Mouse (Mus musculus) adrenal gland, adult 2 months (tissue): ENCODE measurements around the gene Vsig10. TPM values are rescaled to one million over a fixed set of nuclear protein-coding genes. Genes with fewer than 3 reads are reported as not detected.
"Not testable (repeated sequence)": the region's sequence is repeated elsewhere in the genome, so short reads cannot be mapped to it uniquely, and the experiment has no call there.

Experiments
- DNase-seq: peaks from one replicate; pipeline ENCODE4 v3.0.0; 2021
- polyA plus RNA-seq: library from polyadenylated mRNA; depleted of rRNA; stranded (reverse); fragments of >200 nt; gene quantifications from 2 replicates; pipeline ENCODE4 v1.2.3, GENCODE M21; 2012
- total RNA-seq, 2 experiments: library from RNA; stranded (reverse); gene quantifications; 2 replicates each; pipeline ENCODE4 v1.2.3; 2021

Vsig10 gene
- total and polyA plus RNA-seq, 3 experiments = 8.9 to 38.0 (median 28.6) TPM

DNA sequence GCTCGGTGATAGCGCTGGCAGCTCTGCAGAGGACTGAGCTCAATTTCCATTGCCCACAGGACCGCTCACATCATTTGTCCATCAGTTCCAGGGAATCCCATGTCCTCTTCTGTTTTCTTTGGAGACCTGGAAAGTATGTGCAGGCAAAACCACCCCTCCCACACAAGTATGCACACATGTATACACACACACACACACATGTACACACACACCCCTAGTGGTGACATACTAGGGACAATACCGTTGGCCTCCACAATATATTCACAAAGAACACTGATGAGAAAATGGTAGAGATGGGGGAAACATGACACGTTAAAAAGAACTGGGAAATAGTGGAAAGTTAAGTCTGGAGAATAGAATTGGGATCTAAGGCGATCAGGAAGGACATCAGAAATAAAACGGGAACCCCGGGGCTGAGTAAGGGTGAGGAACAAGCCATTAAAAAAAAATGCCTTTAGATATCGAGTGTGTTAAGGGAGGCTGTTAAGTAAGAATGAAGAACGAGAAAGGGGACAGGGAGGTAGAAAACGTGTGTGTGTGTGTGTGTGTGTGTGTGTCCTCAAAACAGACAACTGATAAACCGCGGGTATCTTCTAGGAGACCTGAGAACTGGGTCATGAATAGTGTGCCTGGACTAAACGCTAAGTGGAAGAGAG, 36.9 kb downstream of the Vsig10 start:
- DNase-seq = no peak

DNA sequence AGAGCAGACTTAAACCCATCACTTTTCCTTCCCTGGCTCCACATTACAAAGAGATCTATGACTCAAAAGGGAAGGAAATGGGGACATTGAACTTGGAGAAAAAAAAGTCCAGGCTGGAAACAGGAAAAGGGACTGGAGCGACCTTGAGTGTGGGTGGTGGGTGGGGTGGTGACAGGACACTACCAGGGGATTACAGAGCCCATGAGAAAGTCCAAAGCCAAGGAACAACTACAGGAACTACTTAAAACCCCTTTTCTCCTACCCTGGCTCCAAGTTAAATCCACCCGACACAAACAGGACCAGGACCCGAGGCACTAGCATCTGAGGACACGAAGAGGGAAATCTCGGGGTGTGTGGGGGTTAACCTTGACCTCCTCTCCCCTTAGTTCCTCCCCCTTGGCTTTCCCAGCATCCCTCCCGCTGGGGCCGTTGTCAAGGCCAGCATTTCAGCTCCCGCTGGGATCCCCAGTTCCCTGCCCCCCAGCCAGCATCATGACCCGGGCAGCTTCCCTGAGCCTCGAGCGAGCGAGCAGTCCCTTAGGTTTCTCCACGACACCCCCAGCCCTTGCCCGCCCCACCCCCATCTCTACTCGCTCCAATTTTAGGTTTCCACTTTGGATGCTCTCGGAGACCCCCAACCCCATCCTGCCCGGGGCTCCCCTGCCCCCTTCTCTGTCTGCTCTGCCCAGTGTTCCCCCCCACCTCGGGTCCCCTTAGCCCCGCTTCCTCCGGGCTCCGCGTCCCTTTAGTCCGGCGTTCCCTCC, 37.7 kb downstream of the Vsig10 start:
- peak; percentile 87 for DNase-seq

DNA sequence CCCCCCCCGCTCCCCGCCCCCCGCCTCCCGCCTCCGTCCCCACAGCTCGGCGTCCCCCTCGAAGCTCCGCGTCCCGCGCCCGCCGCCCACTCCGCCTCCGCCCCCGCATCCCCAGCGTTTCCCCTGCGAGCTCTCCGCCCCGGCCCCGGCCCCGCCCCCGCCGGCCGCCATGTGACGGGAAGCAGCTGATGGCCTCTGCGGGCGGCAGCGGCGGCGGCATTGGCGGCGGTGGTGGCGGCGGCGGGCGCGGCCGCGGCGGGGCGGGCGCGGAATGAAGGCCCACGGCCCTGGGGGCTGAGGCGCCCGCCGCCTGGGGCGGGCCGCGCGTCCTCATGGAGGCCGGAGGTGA, 38.2 kb downstream of the Vsig10 start, which contains the start of gene Wsb2:
TSS of gene Wsb2 (plus strand) at position 176 of the 349 bp plus-strand sequence.
- peak; percentile 94 for DNase-seq

DNA sequence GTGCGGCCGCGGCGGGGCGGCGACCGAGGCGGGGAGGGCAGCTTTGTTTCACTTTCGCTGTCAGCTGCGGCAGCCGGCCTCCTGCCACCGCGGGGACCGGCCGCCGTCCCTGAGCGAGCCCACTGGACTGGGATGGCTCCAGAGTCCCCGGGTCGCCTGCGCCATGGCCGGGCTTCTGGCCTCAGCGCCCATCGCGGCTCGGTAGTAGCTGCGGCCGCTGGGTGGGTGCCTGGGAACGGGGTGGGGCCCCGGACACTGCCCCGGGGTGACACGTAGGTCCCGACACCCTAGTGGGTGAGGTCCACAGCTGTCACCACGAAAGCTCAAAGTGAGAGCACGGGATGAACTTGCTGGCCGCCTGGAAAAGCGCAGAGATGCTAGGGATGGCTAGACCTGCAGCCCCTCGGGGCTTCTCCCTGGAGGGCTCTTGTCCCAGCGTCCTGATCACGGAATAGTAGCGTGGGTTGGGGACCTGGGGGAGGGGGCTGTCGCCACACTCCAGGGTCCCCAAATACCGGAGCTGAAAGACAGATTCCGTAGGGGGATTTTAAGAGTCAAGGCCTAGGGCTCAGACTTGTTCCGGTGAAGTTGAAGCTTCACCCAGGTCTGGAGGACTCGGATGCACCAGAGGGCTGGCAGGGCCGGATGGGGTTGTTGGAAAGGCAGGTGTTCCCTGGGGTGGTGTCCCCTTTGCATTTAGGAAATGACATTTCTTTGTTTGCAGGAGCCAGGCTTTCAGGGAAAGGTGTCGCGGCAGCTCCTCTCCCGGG, 38.8 kb downstream of the Vsig10 start:
- DNase-seq = peak; percentile 78

DNA sequence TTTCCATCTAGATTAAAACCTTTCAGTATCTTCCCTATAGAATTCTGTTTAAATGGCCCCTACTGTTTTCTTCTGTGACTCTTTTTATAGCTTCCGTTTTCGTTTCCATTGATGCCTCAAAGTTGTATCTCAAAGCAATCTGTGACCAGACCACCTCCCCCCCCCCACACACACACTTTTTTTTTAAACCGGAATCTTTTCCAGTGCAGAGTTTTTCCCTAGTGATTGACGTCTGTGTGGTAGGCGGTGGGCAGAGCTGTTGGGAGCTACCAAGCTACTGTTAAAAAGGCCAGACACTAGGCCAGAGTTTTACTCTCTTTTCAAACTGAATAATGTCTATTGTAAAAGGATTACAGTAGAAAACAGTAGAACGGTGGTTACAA, 39.4 kb downstream of the Vsig10 start:
- DNase-seq = no peak

DNA sequence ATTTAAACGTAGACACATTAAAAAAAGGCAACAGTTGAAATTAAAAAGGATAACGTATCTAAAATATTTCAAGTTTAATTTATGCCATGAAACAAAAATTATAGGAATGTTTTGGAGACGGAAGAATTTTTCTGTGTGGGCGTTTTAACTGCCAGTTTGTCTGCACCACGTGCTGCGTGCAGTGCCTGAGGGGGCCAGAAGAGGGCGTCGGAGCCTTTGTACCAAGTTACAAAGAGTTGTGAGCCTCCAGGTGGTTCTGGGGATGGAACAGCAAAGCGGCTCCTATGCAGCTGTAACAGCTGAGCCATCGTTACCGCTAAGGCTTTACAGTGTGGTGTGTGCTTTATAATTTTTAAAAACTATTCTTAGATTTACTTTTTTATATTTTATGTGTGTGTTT, 39.8 kb downstream of the Vsig10 start:
- peak; percentile 75 for DNase-seq

DNA sequence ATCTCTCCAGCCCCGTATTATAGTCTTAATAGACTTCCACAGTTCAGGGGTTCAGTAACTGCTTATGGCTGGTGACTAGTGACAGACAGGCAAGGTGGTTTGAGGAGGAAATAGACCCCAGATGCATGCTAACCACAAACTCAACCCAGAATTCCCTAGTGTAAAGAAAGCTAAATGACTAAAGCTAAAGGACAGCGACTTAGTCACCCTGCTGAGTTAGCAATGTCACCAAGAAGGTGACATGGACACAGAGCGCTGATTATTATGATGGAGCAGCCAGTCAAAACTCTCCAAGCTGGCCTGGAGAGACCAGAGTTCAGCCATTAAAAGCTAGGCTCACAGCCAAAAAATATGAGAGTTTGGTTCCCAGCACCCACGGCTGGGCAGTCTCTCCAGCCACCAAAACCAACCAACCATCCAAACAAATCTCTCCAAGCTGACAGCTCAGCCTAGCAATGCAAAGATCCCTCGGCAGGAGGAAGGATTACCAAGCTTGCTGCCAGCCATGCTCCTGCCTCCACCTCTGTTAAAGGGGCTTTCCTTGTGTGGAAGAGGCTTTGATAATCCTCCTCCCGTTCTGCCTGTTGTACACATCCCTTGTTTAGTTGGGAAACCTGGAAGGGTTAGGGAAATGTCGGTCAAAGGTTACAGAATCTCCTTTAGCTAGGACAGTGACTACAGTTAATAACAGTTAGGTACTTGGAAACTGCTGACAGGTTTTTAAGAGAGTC, 40.8 kb downstream of the Vsig10 start:
- peak; percentile 48 for DNase-seq

DNA sequence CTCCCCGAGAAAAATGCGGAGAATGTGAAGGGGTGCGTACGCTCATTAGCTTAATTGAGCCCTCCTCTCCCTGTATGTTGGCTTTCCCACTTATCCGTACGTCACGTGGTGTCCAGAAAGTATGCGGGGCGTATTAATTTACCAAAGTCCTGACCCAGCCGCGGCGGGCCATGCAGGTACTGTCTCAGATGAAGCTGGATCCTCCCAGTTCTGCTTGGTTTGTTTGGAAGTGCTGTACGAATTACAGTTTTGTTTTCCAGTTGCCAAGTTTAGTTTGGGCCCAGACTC, 41.3 kb downstream of the Vsig10 start:
- no peak for DNase-seq

DNA sequence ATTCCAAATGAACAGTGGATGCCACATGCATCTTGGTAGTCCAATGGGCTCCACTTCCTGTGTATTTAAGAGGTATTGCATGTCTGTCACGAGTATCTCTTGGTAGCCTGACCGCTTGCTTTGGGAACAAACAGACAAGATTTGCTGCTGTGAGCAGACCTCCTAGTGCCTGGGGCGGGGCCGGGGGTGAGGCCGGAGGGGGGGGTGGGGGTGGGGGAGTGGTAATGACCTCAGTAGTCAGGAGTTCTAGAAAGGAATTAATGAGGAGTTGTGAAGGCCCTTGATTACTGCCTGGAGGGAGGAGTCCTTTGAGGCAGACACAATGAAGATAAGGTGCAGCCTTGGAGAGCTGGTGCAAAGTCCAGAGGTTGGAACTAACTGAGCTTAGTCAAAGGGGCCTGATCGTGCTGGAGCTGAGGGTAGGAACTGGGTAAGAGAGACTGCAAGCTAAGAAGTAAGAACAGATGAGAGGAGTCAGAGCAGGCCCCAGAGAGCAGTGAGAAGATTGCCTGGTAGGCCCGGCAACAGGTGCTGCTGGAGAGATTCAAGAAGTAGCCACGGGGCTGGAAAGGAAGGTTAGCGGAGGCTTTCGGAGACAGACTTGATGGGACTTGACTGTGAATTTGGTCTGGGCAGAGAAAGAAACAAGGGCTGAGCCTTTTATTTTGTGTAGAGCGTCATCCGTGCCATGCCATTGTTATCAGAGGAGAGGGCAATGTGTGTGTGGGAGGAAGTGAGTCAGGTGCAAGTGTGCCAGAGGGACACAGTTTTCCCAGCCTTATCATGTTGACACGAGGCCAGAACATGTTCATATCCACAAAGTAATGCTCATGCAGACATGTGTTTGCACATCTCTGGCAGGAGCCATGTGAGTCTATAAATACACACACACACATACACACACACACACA, 42.0 kb downstream of the Vsig10 start:
- peak; percentile 64 for DNase-seq

DNA sequence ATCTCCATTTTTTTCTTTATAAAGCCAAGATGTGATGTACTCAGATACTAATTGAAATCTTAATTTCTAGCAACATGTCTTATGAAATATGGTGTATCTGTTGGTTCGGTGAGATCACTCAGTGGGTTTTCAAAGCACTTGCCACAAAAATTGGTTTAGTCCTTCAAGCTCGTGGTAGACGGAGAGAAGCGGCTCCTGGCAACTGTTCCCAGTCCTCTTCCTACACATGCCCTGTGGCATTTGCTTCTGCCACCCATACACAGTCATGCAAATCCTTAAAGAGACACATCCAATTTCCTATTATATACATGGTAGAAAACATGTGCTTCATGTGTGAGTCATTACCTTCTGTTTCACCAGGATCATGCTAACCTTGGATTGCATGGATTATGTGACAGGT, 42.7 kb downstream of the Vsig10 start:
- DNase-seq = no peak

DNA sequence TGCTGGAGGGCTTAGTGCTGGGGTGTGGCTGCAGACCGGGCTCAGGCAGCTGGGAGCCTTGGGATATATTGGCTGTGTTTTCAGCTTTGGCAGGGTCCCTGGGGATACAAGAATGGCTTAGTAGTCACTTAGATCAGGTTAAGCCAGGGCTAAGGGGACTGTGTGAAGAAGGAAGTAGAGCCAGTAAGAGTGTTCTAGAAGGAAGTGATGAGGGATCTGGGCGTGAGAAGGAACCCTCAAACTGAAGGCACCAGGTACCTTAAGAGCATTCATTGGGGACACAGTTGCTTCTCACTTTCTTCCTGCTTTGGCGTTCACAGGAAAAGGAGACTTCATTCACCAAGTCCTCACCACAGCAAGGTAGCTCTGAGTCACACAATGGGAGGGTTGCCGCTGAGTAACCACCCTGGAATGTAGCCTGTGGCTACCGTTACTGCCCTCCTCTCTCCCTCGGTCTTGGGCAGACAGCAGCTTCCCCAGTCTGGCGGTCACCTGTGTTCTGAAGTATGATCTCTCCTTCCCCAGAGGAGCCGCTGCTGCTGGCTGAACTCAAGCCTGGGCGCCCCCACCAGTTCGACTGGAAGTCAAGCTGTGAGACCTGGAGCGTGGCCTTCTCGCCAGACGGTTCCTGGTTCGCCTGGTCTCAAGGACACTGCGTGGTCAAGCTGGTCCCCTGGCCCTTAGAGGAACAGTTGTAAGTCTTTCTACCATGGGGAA, 44.3 kb downstream of the Vsig10 start:
- peak; percentile 86 for DNase-seq

DNA sequence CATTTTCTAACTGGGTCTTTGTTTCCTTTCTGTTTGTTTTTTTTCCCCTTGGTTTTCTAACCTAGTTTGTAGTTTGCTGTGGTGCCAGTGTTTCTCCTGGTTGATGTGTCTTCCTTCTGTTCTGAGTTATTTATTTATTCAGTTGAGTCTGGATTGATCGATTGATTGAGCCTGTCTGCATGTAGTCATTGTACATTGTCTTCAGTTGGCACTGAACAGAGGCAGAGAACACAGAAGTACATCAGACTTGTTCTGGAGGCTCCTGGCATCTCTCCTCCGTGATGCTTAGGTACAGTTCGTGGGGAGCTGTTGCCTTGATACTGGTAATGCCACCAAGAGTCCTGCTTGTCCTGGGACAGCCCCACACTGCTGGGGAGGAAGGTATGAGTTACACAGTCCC, 45.9 kb downstream of the Vsig10 start:
- no peak for DNase-seq

DNA sequence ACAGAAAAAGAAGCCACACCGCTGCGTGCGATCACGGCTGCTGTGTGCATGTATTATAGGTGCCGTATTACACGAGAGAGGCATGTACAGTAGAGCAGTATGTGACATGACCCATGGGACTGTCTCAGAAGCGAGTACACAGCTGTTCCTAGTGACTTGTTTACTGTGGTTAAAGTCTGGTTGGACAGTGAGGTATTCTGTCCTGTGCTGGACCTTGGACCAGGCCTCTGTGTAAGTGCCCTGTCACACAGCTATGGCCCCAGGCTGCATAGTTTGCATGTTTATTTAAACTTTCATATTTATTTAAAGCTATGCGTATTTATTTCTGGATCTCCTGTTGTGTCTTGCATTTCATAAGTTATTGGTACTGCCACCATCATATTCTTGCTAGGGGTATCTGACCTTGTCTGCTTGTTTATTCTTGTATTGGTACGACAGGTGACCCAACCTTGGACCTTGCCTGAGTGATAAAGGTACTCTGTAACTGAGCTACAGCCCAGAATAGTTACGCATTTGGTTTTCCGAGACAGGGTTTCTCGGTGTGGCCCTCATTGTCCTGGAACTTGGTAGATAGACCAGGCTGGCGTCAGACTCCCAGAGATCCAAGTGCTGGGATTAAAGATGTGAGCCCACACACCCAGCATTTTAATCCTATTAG, 47.1 kb downstream of the Vsig10 start:
- no peak for DNase-seq

DNA sequence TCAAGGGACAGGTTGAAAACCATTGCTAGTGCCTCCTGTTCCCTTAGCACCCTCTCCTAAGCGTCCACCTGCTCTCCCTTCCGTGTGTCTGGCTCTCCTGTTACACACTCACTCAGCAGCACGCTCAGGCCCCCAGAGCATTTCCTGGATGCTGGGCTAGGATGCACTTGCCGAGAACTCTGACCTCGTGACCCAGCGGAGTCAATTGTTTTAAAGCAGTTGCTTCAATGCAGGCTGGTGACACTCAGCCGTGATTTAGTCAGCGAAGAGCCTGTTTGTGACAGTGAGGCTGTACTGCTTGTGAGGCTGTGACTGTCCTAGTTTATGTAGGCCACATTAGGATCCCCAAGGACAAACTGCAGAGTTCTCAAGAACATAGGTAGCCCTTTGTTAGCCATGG, 48.3 kb downstream of the Vsig10 start:
- no peak for DNase-seq

DNA sequence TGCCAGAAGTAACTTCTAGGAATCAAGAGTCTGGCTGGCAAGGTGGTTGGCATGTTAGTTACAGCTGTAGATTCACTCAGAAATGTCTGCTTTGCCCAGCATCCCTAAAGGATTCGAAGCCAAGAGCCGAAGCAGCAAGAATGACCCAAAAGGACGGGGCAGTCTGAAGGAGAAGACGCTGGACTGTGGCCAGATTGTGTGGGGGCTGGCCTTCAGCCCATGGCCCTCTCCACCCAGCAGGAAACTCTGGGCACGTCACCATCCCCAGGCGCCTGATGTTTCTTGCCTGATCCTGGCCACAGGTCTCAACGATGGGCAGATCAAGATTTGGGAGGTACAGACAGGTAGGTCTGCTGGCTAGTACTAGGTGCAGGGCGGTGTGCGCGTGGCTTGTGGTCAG, 51.7 kb downstream of the Vsig10 start:
- DNase-seq = peak; percentile 55

DNA sequence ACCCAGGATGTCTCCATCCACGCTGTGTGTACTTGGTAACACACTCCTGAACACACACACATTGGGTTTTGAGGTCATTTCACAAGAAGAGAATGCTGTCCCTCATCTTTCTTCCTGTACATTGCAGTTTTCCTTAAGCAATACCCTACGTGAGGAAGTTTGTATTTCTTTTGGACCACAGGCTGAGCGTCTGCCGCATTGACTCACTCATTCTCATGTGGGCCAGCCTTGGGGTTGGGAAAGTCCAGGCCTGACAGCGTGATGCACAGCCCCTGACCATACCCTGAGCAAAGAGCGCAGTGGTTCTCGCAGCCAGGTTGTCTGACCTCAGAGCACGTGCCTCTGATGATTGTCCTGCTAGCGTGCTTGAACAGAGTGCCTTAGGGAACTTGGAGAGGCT, 54.5 kb downstream of the Vsig10 start:
- DNase-seq = no peak

DNA sequence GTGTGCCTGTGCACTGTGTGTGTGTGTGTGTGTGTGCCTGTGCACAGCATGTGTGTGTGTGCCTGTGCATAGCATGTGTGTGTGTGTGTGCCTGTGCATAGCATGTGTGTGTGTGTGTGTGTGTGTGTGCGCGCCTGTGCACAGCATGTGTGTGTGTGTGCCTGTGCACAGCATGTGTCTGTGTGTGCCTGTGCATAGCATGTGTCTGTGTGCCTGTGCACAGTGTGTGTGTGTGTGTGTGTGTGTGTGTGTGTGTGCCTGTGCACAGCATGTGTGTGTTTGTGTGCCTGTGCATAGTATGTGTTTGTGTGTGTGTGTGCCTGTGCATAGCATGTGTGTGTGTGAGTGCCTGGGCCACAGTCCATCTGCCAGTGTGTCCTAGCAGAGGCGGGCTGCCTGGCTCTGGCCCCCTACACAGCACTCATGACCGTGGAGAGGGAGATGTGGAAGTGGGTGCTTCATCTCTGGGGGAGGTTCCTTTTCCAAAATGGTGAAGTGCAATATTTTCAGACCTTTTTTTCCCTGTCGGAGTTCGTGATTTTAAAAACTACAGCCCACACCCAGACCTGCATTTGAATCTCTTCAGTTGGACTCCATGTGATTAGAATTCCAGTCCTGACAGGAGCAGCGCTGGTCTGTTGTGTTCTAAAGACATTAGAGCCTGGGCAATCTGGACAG, 55.6 kb downstream of the Vsig10 start:
- DNase-seq = no peak

DNA sequence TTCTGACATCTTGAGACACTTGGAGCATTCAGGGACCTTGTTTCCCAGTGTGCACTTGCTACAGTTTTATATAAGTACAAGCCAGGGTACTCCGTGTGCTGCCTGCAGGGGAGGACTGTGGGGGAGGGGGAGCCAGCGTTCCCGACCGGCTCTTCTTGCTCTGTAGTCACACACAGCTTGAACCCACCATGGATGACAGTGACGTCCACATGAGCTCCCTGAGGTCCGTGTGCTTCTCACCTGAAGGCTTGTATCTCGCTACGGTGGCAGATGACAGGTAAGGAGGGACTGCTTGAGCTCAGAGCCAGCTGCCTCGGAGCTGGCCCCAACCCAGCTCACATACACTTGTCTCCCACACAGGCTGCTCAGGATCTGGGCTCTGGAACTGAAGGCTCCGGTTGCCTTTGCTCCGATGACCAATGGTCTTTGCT, 57.5 kb downstream of the Vsig10 start:
- no peak for DNase-seq

DNA sequence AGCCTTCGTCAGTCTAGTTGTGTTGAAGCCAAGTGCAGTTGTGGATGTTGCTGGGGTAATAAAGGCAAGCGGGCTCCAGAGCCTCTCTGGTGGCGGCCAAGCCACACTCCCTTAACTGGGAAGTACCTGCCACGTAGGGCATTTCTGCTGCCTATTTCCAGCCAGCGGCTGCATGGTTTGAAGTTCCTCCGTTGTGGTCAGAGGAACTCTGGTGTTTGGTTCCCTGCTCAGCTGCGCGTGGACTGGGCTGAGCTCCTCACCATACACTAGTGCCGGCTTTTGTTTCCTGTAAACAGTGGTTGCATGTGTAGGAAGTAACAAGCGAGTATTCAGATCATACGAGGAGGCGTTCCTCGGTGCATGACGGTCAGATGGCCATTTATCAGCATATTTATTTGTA, 58.8 kb downstream of the Vsig10 start:
- DNase-seq = not testable (repeated sequence)

DNA sequence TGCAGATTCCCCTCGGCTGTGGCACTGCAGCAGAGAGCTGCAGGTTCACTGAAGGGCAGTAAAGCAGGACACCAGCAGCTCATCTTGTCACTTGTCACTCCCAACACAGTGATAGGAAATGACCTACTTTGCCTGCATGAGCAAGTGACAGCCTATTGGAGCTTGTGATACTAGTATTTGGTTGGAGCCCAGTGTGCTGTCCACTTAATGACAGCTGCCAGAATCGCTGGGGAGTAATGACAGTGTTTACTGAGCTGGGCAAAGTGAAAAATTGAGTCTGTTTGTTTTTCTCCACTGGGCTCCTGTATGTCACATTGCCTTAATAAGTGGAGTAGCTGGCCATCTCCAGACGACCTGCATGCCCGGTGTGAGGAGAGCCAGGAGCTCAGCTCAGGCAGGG, 61.3 kb downstream of the Vsig10 start:
- no peak for DNase-seq
